Mouse (Mus musculus): ENCODE results near the gene Slc43a2. TPM values are rescaled to one million over a fixed set of nuclear protein-coding genes. Genes with fewer than 3 reads are reported as not detected.

Gene Slc43a2
- polyA plus RNA-seq, 1 experiment from 2014 or later = 4.2 TPM

- under 1% methylated on average over 31 of the region's 31 CpGs for WGBS (ENCODE audit: insufficient replicate concordance)
- Histone ChIP-seq H3K36me3 (replicated peaks) (0 out of 2 replicates have a peak, but pooled peaks cover 3% of the 10 kb centered on the region), H3K27me3 (peaks cover 14% of the 10 kb centered on the region), H3K9ac (peak overlapping the region; percentile 85), H3K4me1 (replicated peaks) (peaks cover 49% of the 10 kb centered on the region), H3K4me2 (peak overlapping the region; percentile 98), H3K4me3 (replicated peaks) (peak overlapping the region; percentile 80), H3K27ac (replicated peaks) (peak overlapping the region; percentile 88), H3K9me3 (replicated peaks) (no peaks in the 10 kb centered on the region)
- peak; percentile 23 for ATAC-seq (ENCODE audit: insufficient read depth)
Measured at GRCm38 (mm10) chr11:75530845-75531373, 585 bp upstream of the Slc43a2 start.

- H3K4me2 ChIP-seq = peak overlapping the region; percentile 98
- 6% methylated on average over 38 of the region's 38 CpGs for WGBS (ENCODE audit: insufficient replicate concordance)
- no peaks in the 10 kb centered on the region for H3K9me3 ChIP-seq (replicated peaks)
- H3K27me3 ChIP-seq = peaks cover 14% of the 10 kb centered on the region
- peak; percentile 19; the same call in 1 of the 2 replicates for ATAC-seq (ENCODE audit: insufficient read depth)
- no peaks in the 10 kb centered on the region for H3K36me3 ChIP-seq (replicated peaks)
- peak overlapping the region; percentile 80 for H3K4me3 ChIP-seq (replicated peaks)
- peak overlapping the region; percentile 70 for H3K27ac ChIP-seq (replicated peaks)
- H3K4me1 ChIP-seq (replicated peaks) = peaks cover 49% of the 10 kb centered on the region
- H3K9ac ChIP-seq = peak overlapping the region; percentile 85
Measured at GRCm38 (mm10) chr11:75532340-75533277, 1.1 kb downstream of the Slc43a2 start.

GRCm38 (mm10) chr11:75533314-75534015, 2.0 kb downstream of the Slc43a2 start:
- Histone ChIP-seq H3K4me3 (replicated peaks) (peak overlapping the region; percentile 80), H3K4me1 (replicated peaks) (peaks cover 58% of the 10 kb centered on the region), H3K9ac (no peak overlapping the region), H3K9me3 (replicated peaks) (no peaks in the 10 kb centered on the region), H3K4me2 (peak overlapping the region; percentile 98), H3K27me3 (peaks cover 14% of the 10 kb centered on the region), H3K27ac (replicated peaks) (peak overlapping the region; percentile 68), H3K36me3 (replicated peaks) (no peaks in the 10 kb centered on the region)
- WGBS (ENCODE audit: insufficient replicate concordance) = 48% methylated on average over 6 of the region's 6 CpGs
- no peak for ATAC-seq (ENCODE audit: insufficient read depth)

GRCm38 (mm10) chr11:75534286-75535033, 3.0 kb downstream of the Slc43a2 start:
- ATAC-seq (ENCODE audit: insufficient read depth) = no peak
- Histone ChIP-seq H3K9me3 (replicated peaks) (no peaks in the 10 kb centered on the region), H3K9ac (no peak overlapping the region), H3K4me2 (peak overlapping the region; percentile 24), H3K27ac (replicated peaks) (no peak overlapping the region), H3K27me3 (peaks cover 14% of the 10 kb centered on the region), H3K36me3 (replicated peaks) (no peaks in the 10 kb centered on the region), H3K4me1 (replicated peaks) (peaks cover 58% of the 10 kb centered on the region), H3K4me3 (replicated peaks) (no peak overlapping the region)
- 37% methylated on average over 4 of the region's 4 CpGs for WGBS (ENCODE audit: insufficient replicate concordance)

DNA sequence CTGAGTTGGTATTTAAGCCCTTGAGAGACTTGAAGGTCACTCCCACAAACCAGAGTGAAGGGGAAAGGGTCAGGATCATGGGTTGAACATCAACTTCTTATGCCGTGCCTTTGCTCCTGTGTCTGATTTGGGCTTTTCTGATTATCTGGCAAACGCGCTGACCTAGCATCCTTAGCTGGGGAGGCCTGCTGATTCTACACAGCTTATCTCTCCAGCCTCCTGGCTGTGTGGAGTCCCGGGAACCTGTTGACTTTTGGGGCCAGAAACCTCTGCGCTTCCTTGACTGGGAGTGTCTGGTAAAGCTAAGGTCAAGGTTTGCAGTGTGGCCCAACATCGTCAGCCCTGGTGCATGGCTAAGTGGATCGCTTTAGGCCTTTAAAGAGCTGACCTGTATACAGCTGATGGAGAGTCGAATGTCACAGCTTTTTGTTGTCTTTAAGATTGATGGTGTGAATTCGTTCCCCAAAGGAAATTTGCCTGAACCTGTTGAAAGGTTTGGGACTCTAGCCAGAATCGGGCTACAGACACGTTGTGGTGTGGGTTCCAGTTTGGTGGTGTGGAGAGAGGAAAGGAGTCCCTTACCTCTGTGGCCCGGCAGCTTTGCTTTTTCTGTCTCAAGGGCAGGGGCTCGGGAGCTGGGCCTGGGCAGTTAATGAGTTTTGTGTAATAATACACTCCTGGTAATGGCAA, 3.8 kb downstream of the Slc43a2 start:
- H3K36me3 ChIP-seq (replicated peaks) = no peaks in the 10 kb centered on the region
- no peak overlapping the region for H3K9ac ChIP-seq
- H3K9me3 ChIP-seq (replicated peaks) = no peaks in the 10 kb centered on the region
- H3K27ac ChIP-seq (replicated peaks) = 0 out of 2 replicates have a peak overlapping the region, but pooled peaks have one; percentile 11
- no peak for ATAC-seq (ENCODE audit: insufficient read depth)
- H3K27me3 ChIP-seq = peaks cover 14% of the 10 kb centered on the region
- peaks cover 52% of the 10 kb centered on the region for H3K4me1 ChIP-seq (replicated peaks)
- WGBS (ENCODE audit: insufficient replicate concordance) = 34% methylated on average over 13 of the region's 13 CpGs
- H3K4me2 ChIP-seq = peak overlapping the region; percentile 23; the same call in 1 of the 2 replicates
- H3K4me3 ChIP-seq (replicated peaks) = no peak overlapping the region

DNA sequence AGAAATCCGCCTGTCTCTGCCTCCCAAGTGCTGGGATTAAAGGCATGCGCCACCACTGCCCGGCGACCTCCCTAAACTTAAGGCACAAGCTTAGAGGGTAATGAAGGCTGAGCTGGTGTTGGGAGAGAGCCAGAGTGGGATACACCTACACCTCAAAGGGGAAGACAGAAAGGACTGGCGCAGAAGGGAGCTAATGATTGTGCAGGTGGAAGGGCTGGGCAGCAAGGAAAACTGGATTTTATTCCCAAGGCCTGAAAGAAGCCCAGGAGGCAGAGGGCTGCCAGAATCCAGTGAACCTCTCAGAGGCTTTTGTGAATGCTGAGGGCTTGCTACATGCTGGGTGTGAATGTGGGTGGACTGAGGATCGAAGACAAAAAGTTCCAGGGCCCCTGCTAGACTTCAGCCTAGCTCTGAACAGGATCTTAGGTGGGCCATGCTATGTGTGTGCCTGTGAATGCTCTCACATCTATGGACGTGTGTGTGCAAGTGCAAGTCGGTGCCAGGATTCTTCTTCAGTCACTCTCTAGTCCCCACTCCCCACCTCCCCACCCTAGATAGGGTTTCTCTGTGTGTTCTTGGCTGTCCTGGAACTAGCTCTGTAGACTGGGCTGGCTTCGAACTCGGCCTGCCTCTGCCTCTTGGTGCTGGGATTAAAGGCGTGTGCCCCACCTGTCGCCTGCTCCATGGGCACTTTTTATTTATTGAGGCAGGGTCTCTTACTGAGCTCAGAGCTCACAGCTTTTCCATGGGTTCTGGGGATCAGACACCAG, 4.9 kb downstream of the Slc43a2 start:
- Histone ChIP-seq H3K9ac (no peak overlapping the region), H3K4me2 (no peak overlapping the region), H3K27ac (replicated peaks) (no peak overlapping the region), H3K27me3 (peaks cover 14% of the 10 kb centered on the region), H3K4me3 (replicated peaks) (no peak overlapping the region), H3K36me3 (replicated peaks) (no peaks in the 10 kb centered on the region), H3K4me1 (replicated peaks) (peaks cover 56% of the 10 kb centered on the region), H3K9me3 (replicated peaks) (no peaks in the 10 kb centered on the region)
- no peak for ATAC-seq (ENCODE audit: insufficient read depth)
- 71% methylated on average over 12 of the region's 12 CpGs for WGBS (ENCODE audit: insufficient replicate concordance)

DNA sequence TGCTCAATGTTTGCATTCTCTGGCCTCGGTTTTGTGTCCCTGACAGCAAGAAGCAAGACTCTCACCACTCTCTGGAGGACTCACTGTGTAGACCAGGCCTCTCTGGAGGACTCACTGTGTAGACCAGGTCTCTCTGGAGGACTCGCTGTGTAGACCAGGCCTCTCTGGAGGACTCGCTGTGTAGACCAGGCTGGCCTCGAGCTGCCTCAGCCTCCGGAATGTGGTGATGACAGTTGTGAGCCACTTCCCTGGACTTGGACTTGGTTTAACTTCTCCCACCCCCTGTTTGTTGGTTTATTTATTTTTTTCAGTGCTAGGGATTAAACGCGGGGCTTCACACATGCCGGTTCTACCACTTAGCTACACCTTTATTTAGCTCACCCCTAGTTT, 5.5 kb downstream of the Slc43a2 start:
- no peak overlapping the region for H3K4me3 ChIP-seq (replicated peaks)
- peaks cover 54% of the 10 kb centered on the region for H3K4me1 ChIP-seq (replicated peaks)
- peaks cover 14% of the 10 kb centered on the region for H3K27me3 ChIP-seq
- no peak overlapping the region for H3K27ac ChIP-seq (replicated peaks)
- no peak for ATAC-seq (ENCODE audit: insufficient read depth)
- no peak overlapping the region for H3K4me2 ChIP-seq
- H3K9ac ChIP-seq = no peak overlapping the region
- H3K36me3 ChIP-seq (replicated peaks) = no peaks in the 10 kb centered on the region
- no peaks in the 10 kb centered on the region for H3K9me3 ChIP-seq (replicated peaks)
- WGBS (ENCODE audit: insufficient replicate concordance) = 68% methylated on average over 8 of the region's 8 CpGs

GRCm38 (mm10) chr11:75537491-75538183, 6.1 kb downstream of the Slc43a2 start:
- H3K27ac ChIP-seq (replicated peaks) = no peak overlapping the region
- H3K4me2 ChIP-seq = no peak overlapping the region
- H3K9me3 ChIP-seq (replicated peaks) = no peaks in the 10 kb centered on the region
- no peak overlapping the region for H3K9ac ChIP-seq
- WGBS (ENCODE audit: insufficient replicate concordance) = 48% methylated on average over 11 of the region's 11 CpGs
- peaks cover 48% of the 10 kb centered on the region for H3K4me1 ChIP-seq (replicated peaks)
- peaks cover 8% of the 10 kb centered on the region for H3K27me3 ChIP-seq
- no peak for ATAC-seq (ENCODE audit: insufficient read depth)
- no peaks in the 10 kb centered on the region for H3K36me3 ChIP-seq (replicated peaks)
- H3K4me3 ChIP-seq (replicated peaks) = no peak overlapping the region

- Histone ChIP-seq H3K4me2 (no peak overlapping the region), H3K9me3 (replicated peaks) (no peaks in the 10 kb centered on the region), H3K27me3 (peaks cover under 1% of the 10 kb centered on the region; the same call in 1 of the 2 replicates), H3K9ac (no peak overlapping the region), H3K4me1 (replicated peaks) (peaks cover 41% of the 10 kb centered on the region), H3K36me3 (replicated peaks) (no peaks in the 10 kb centered on the region), H3K27ac (replicated peaks) (no peak overlapping the region), H3K4me3 (replicated peaks) (no peak overlapping the region)
- WGBS (ENCODE audit: insufficient replicate concordance) = 63% methylated on average over 9 of the region's 9 CpGs
- ATAC-seq (ENCODE audit: insufficient read depth) = no peak
Measured at GRCm38 (mm10) chr11:75538184-75538969, 6.9 kb downstream of the Slc43a2 start.

Measured in liver, embryonic 15.5 days (tissue).